Mouse (Mus musculus): ENCODE results near the gene Ccdc127. TPM values are rescaled to one million over a fixed set of nuclear protein-coding genes. Genes with fewer than 3 reads are reported as not detected.
A peak's percentile ranks its signal among the peaks of the same experiment; 100 is the strongest.

Ccdc127 gene
- polyA plus RNA-seq, 1 experiment from 2014 or later, result 51.8 TPM

- no peak for TF ChIP-seq CTCF (IDR thresholded peaks at IDR 0.05; ENCODE audit: low read depth)
- H3K9ac ChIP-seq, result peak within 1 kb of the TSS; percentile 68
- H3K9me3 ChIP-seq (ENCODE audit: low read depth, low read length), result no peaks in the 10 kb centered on the region
- H3K4me3 ChIP-seq (ENCODE audit: low read depth, low read length), result peak within 1 kb of the TSS; percentile 68
- H3K4me1 ChIP-seq (ENCODE audit: insufficient read depth), result no peaks in the 10 kb centered on the region
- ATAC-seq (ENCODE audit: insufficient read depth) (peak; percentile 95), DNase-seq (peak; percentile 92)
- 2% methylated on average over 14 of the region's 14 CpGs for whole genome bisulfite sequencing
- no peaks in the 10 kb centered on the region for H3K36me3 ChIP-seq (ENCODE audit: insufficient read depth)
- no peaks in the 10 kb centered on the region for H3K27me3 ChIP-seq (ENCODE audit: insufficient read depth, low read length)
- H3K27ac ChIP-seq (ENCODE audit: low read depth), result no peak within 1 kb of the TSS
- H3K4me2 ChIP-seq, result peak within 1 kb of the TSS; percentile 69
These were observed 40.4 kb downstream of the Ccdc127 start, which contains the start of gene Zfp72 for GRCm38 (mm10) chr13:74390371-74390990. Gene Zfp72 (minus strand): TSS chr13:74390836.

- Histone ChIP-seq H3K27ac (ENCODE audit: low read depth) (no peak overlapping the region), H3K4me3 (ENCODE audit: low read depth, low read length) (no peak overlapping the region), H3K9ac (no peak overlapping the region), H3K36me3 (ENCODE audit: insufficient read depth) (no peaks in the 10 kb centered on the region), H3K4me2 (no peak overlapping the region), H3K4me1 (ENCODE audit: insufficient read depth) (no peaks in the 10 kb centered on the region), H3K9me3 (ENCODE audit: low read depth, low read length) (no peaks in the 10 kb centered on the region), H3K27me3 (ENCODE audit: insufficient read depth, low read length) (no peaks in the 10 kb centered on the region)
- TF ChIP-seq CTCF (IDR thresholded peaks at IDR 0.05; ENCODE audit: low read depth), result no peak
- 69% methylated on average over 2 of the region's 2 CpGs for WGBS
- no peak for DNase-seq
- 0 out of 2 replicates have a peak, but pooled peaks have one; percentile 10 for ATAC-seq (ENCODE audit: insufficient read depth)
These were observed 41.0 kb downstream of the Ccdc127 start for GRCm38 (mm10) chr13:74391156-74391555.

GRCm38 (mm10) chr13:74399298-74399839 is 49.3 kb downstream of the Ccdc127 start, which contains the start of gene Ftl1-ps1:
Gene Ftl1-ps1 (plus strand): TSS chr13:74399694.
- peak within 1 kb of the TSS; percentile 35; the same call in 1 of the 2 replicates for H3K4me2 ChIP-seq
- ATAC-seq (ENCODE audit: insufficient read depth) (0 out of 2 replicates have a peak, but pooled peaks have one; percentile 38), DNase-seq (peak; percentile 17)
- no peak for TF ChIP-seq CTCF (IDR thresholded peaks at IDR 0.05; ENCODE audit: low read depth)
- no peaks in the 10 kb centered on the region for H3K36me3 ChIP-seq (ENCODE audit: insufficient read depth)
- H3K9me3 ChIP-seq (ENCODE audit: low read depth, low read length), result no peaks in the 10 kb centered on the region
- no peak within 1 kb of the TSS for H3K9ac ChIP-seq
- no peaks in the 10 kb centered on the region for H3K27me3 ChIP-seq (ENCODE audit: insufficient read depth, low read length)
- no peak within 1 kb of the TSS for H3K4me3 ChIP-seq (ENCODE audit: low read depth, low read length)
- H3K27ac ChIP-seq (ENCODE audit: low read depth), result no peak within 1 kb of the TSS
- WGBS, result 15% methylated on average over 11 of the region's 11 CpGs
- no peaks in the 10 kb centered on the region for H3K4me1 ChIP-seq (ENCODE audit: insufficient read depth)

MicroRNA genes within 50 kb of the gene (microRNA counts, 519-probe panel; counts per million panel counts)
- 30.5 counts per million for microRNA mmu-miR-692

Small RNA genes lying within 50 kb of the gene (microRNA-seq; reads per million reads assigned to microRNA genes)
- not detected for gene Mir692-3 (ENCODE audit: borderline number of aligned reads)

Other genes starting within 250 kb of the Ccdc127 start
- 0.04 TPM in 1 of 2 replicates, not detected in the other for gene Slc9a3, start 228.9 kb upstream of the Ccdc127 start, polyA plus RNA-seq (2014; fragmentation: Nextera tagmentation; extraction: Ambion mirVana)
- 76.5 and 90.5 TPM in 2 replicates for gene Exoc3, start 141.6 kb upstream of the Ccdc127 start, polyA plus RNA-seq (2014; fragmentation: Nextera tagmentation; extraction: Ambion mirVana)
- gene Ahrr, start 58.0 kb upstream of the Ccdc127 start, polyA plus RNA-seq (2014; fragmentation: Nextera tagmentation; extraction: Ambion mirVana), result 0.72 and 1.5 TPM in 2 replicates
- gene Pdcd6, start 32.7 kb upstream of the Ccdc127 start, polyA plus RNA-seq (2014; fragmentation: Nextera tagmentation; extraction: Ambion mirVana), result 133 and 140 TPM in 2 replicates
- gene Sdha, start within 50 bp of the Ccdc127 start, polyA plus RNA-seq (2014; fragmentation: Nextera tagmentation; extraction: Ambion mirVana), result 232 and 242 TPM in 2 replicates
- gene Lrrc14b, start 13.7 kb downstream of the Ccdc127 start, polyA plus RNA-seq (2014; fragmentation: Nextera tagmentation; extraction: Ambion mirVana), result not detected in 2 replicates
- 7.3 and 7.6 TPM in 2 replicates for gene Zfp72, start 40.5 kb downstream of the Ccdc127 start, polyA plus RNA-seq (2014; fragmentation: Nextera tagmentation; extraction: Ambion mirVana)
- gene Ftl1-ps1, start 49.4 kb downstream of the Ccdc127 start, polyA plus RNA-seq (2014; fragmentation: Nextera tagmentation; extraction: Ambion mirVana), result 71.7 and 80.3 TPM in 2 replicates
- gene Zfp825, start 143.7 kb downstream of the Ccdc127 start, polyA plus RNA-seq (2014; fragmentation: Nextera tagmentation; extraction: Ambion mirVana), result 20.5 and 22.6 TPM in 2 replicates

Data from lung, embryonic 14.5 days (tissue).